Mouse (Mus musculus) lung, postnatal 0 days (tissue): ENCODE data around the gene Slc9b1. TPM values are rescaled to one million over a fixed set of nuclear protein-coding genes. Genes with fewer than 3 reads are reported as not detected.

Source experiments
- ATAC-seq: fragments of 200-750 bp; cut with Nextera tagmentation; 2 replicates; pipeline ENCODE4 v1.8.0; 2017; ENCODE audit warnings: moderate library complexity
- DNase-seq: peaks from one replicate; pipeline ENCODE4 v3.0.0-alpha.2; 2016; ENCODE audit warnings: low spot score
- H3K27ac ChIP-seq: fragments of 300-500 bp; sonication (generic); 2 replicates; pipeline ENCODE4 v1.5.1; 2014; ENCODE audit warnings: antibody characterized with exemption, mild to moderate bottlenecking, low read length, mixed read lengths
- H3K27me3 ChIP-seq: fragments of 300-500 bp; sonication (generic); replicated peaks from 2 replicates; pipeline ENCODE4 v1.6.1; 2014; ENCODE audit warnings: low read length, mixed read lengths; ENCODE audit not compliant: insufficient read depth
- H3K36me3 ChIP-seq: fragments of 300-500 bp; sonication (generic); 2 replicates; pipeline ENCODE4 v1.6.1; 2014; ENCODE audit warnings: low read length, mixed read lengths; ENCODE audit not compliant: insufficient read depth
- H3K4me1 ChIP-seq: fragments of 300-500 bp; sonication (generic); 2 replicates; pipeline ENCODE4 v1.6.1; 2014; ENCODE audit warnings: antibody characterized with exemption, low read depth, low read length, mixed read lengths; ENCODE audit not compliant: insufficient read depth
- H3K4me2 ChIP-seq: fragments of 300-500 bp; sonication (generic); replicated peaks from 2 replicates; pipeline ENCODE4 v1.6.1; 2014; ENCODE audit warnings: low read depth, mild to moderate bottlenecking, low read length, moderate library complexity, mixed read lengths
- H3K4me3 ChIP-seq: fragments of 300-500 bp; sonication (generic); 2 replicates; pipeline ENCODE4 v1.5.1; 2014; ENCODE audit warnings: low read depth, low read length
- H3K9ac ChIP-seq: fragments of 300-500 bp; sonication (generic); replicated peaks from 2 replicates; pipeline ENCODE4 v1.6.1; 2014; ENCODE audit warnings: low read depth, mild to moderate bottlenecking
- H3K9me3 ChIP-seq: fragments of 300-500 bp; sonication (generic); 2 replicates; pipeline ENCODE4 v1.6.1; 2016; ENCODE audit warnings: low read length, mixed read lengths
- CTCF ChIP-seq: IDR thresholded peaks from 2 replicates; pipeline ENCODE4 v1.5.1; 2016; ENCODE audit warnings: antibody characterized with exemption, mild to moderate bottlenecking
- EP300 ChIP-seq: IDR thresholded peaks from 2 replicates; pipeline ENCODE4 v1.6.1; 2016; ENCODE audit warnings: antibody characterized with exemption, mild to moderate bottlenecking, control low read depth
- WGBS: fragments of 180-500 bp; shearing (Covaris S2); extraction: QIAGEN DNeasy Blood & Tissue Kit; methylation state at CpG from one replicate; pipeline ENCODE4 v1.1.7; 2014; 5-methylcytosine and 5-hydroxymethylcytosine counted together
- polyA plus RNA-seq: library from polyadenylated mRNA; unstranded; fragments of >200 nt; fragmentation: Nextera tagmentation; extraction: Ambion mirVana; gene quantifications from 2 replicates; pipeline ENCODE4 v1.2.1, GENCODE M21; 2015

The Slc9b1 gene
- polyA plus RNA-seq, 1 experiment from 2014 or later = 0.31 TPM

GRCm38 (mm10) chr3:135411056-135411455 lies 63.2 kb downstream of the Slc9b1 start:
- WGBS = 87% methylated on average over 12 of the region's 12 CpGs
- DNase-seq (no peak), ATAC-seq (no peak)
- Histone ChIP-seq H3K27me3 (no peaks in the 10 kb centered on the region), H3K4me3 (no peak overlapping the region), H3K9me3 (no peaks in the 10 kb centered on the region), H3K9ac (no peak overlapping the region), H3K36me3 (no peaks in the 10 kb centered on the region), H3K27ac (no peak overlapping the region), H3K4me2 (no peak overlapping the region), H3K4me1 (no peaks in the 10 kb centered on the region)
- no peak for TF ChIP-seq CTCF
- no peak for TF ChIP-seq EP300

GRCm38 (mm10) chr3:135411824-135412223 lies 64.0 kb downstream of the Slc9b1 start:
- Histone ChIP-seq H3K4me2 (no peak overlapping the region), H3K36me3 (no peaks in the 10 kb centered on the region), H3K9ac (no peak overlapping the region), H3K4me3 (no peak overlapping the region), H3K9me3 (no peaks in the 10 kb centered on the region), H3K27ac (no peak overlapping the region), H3K4me1 (no peaks in the 10 kb centered on the region), H3K27me3 (no peaks in the 10 kb centered on the region)
- ATAC-seq (no peak), DNase-seq (no peak)
- TF ChIP-seq CTCF = no peak
- no peak for TF ChIP-seq EP300
- 48% methylated on average over 9 of the region's 9 CpGs for WGBS

GRCm38 (mm10) chr3:135417245-135417644 lies 69.4 kb downstream of the Slc9b1 start:
- no peak for ATAC-seq
- Histone ChIP-seq H3K36me3 (no peaks in the 10 kb centered on the region), H3K9ac (no peak overlapping the region), H3K4me1 (no peaks in the 10 kb centered on the region), H3K4me3 (no peak overlapping the region), H3K27ac (no peak overlapping the region), H3K4me2 (no peak overlapping the region), H3K27me3 (no peaks in the 10 kb centered on the region), H3K9me3 (no peaks in the 10 kb centered on the region)
- TF ChIP-seq EP300 (no peak), CTCF (no peak)
- no peak for DNase-seq
- 83% methylated on average over 3 of the region's 3 CpGs for WGBS

GRCm38 (mm10) chr3:135417799-135418198 lies 70.0 kb downstream of the Slc9b1 start:
- 68% methylated on average over 3 of the region's 3 CpGs for WGBS
- H3K9me3 ChIP-seq = no peaks in the 10 kb centered on the region
- no peaks in the 10 kb centered on the region for H3K36me3 ChIP-seq
- H3K27ac ChIP-seq = no peak overlapping the region
- no peak overlapping the region for H3K9ac ChIP-seq
- no peak overlapping the region for H3K4me2 ChIP-seq
- H3K4me3 ChIP-seq = no peak overlapping the region
- DNase-seq (no peak), ATAC-seq (no peak)
- TF ChIP-seq EP300 = no peak
- no peak for TF ChIP-seq CTCF
- no peaks in the 10 kb centered on the region for H3K27me3 ChIP-seq
- no peaks in the 10 kb centered on the region for H3K4me1 ChIP-seq

- no peaks in the 10 kb centered on the region for H3K9me3 ChIP-seq
- H3K4me1 ChIP-seq = no peaks in the 10 kb centered on the region
- DNase-seq (no peak), ATAC-seq (no peak)
- no peaks in the 10 kb centered on the region for H3K27me3 ChIP-seq
- WGBS = 83% methylated on average over 9 of the region's 9 CpGs
- no peak overlapping the region for H3K9ac ChIP-seq
- no peak overlapping the region for H3K4me3 ChIP-seq
- H3K36me3 ChIP-seq = no peaks in the 10 kb centered on the region
- TF ChIP-seq CTCF = no peak
- no peak overlapping the region for H3K27ac ChIP-seq
- no peak overlapping the region for H3K4me2 ChIP-seq
Measured at GRCm38 (mm10) chr3:135420542-135421309, 72.9 kb downstream of the Slc9b1 start.

GRCm38 (mm10) chr3:135421310-135421594 lies 73.4 kb downstream of the Slc9b1 start:
- no peak overlapping the region for H3K27ac ChIP-seq
- TF ChIP-seq EP300 (no peak), CTCF (no peak)
- no peak for DNase-seq
- no peaks in the 10 kb centered on the region for H3K27me3 ChIP-seq
- H3K9me3 ChIP-seq = no peaks in the 10 kb centered on the region
- H3K9ac ChIP-seq = no peak overlapping the region
- no peak overlapping the region for H3K4me3 ChIP-seq
- H3K36me3 ChIP-seq = no peaks in the 10 kb centered on the region
- ATAC-seq = no peak
- no peak overlapping the region for H3K4me2 ChIP-seq
- H3K4me1 ChIP-seq = no peaks in the 10 kb centered on the region
